Mouse (Mus musculus): ENCODE measurements around the gene Ccdc149. TPM values are rescaled to one million over a fixed set of nuclear protein-coding genes. Genes with fewer than 3 reads are reported as not detected.
A peak's percentile ranks its signal among the peaks of the same experiment; 100 is the strongest.

The Ccdc149 gene
- total and polyA plus RNA-seq, 3 experiments, result not detected

- Histone ChIP-seq H3K4me1 (ENCODE audit: control insufficient read depth in 1 of 2, insufficient read depth in 2 of 2) (peaks cover 0 to 4% of the 10 kb centered on the region in 2 experiments; a peak in 2 of 4 replicates), H3K27me3 (replicated peaks) (no peaks in the 10 kb centered on the region), H3K4me3 (replicated peaks in 1 of 3; ENCODE audit: low read depth in 2 of 3, low read length in 2 of 3, poor library complexity in 1 of 3) (no peak overlapping the region), H3K27ac (ENCODE audit: insufficient read depth, low read depth) (no peak overlapping the region), H3K9me3 (replicated peaks; ENCODE audit: low read length) (no peaks in the 10 kb centered on the region), H3K79me2 (replicated peaks; ENCODE audit: control insufficient read depth, extremely low read depth, insufficient read depth, poor library complexity, severe bottlenecking) (no peaks in the 10 kb centered on the region), H3K4me2 (ENCODE audit: insufficient read depth, low read depth, poor library complexity, severe bottlenecking) (no peak overlapping the region), H3K36me3 (replicated peaks in 1 of 2; ENCODE audit: control insufficient read depth in 1 of 2, insufficient read depth in 1 of 2, low read length in 1 of 2) (no peaks in the 10 kb centered on the region), H3K9ac (ENCODE audit: insufficient read depth, low read depth) (no peak overlapping the region)
- in situ Hi-C loops (cut with MboI; ENCODE audit: low pct_ligation_motif_present, low pct_unique_long_range_greater_than_20kb, low sequenced_read_pairs) (no loop called here), dilution Hi-C loops (cut with MboI; ENCODE audit: extremely low pct_ligation_motif_present, extremely low pct_unique_long_range_greater_than_20kb, low sequenced_read_pairs) (no loop called here)
- TF ChIP-seq MYC (IDR thresholded peaks at IDR 0.05; ENCODE audit: low read depth, low read length) (no peak), USF1 (IDR thresholded peaks at IDR 0.05; ENCODE audit: low read depth, low read length) (no peak), ZC3H11A (IDR thresholded peaks at IDR 0.05; ENCODE audit: low read depth, low read length) (no peak), ZKSCAN1 (IDR thresholded peaks at IDR 0.05; ENCODE audit: borderline replicate concordance, low read depth, low read length) (no peak), IRF4 (IDR thresholded peaks at IDR 0.05; ENCODE audit: low read depth, low read length) (no peak), ZMIZ1 (IDR thresholded peaks at IDR 0.05; ENCODE audit: low read depth, low read length) (no peak), SIN3A (IDR thresholded peaks at IDR 0.05; ENCODE audit: low read length) (no peak), MAZ (IDR thresholded peaks at IDR 0.05; ENCODE audit: low read depth, low read length) (no peak), BHLHE40 (IDR thresholded peaks at IDR 0.05; ENCODE audit: low read depth, low read length) (no peak), E2F4 (IDR thresholded peaks at IDR 0.05; ENCODE audit: insufficient replicate concordance, low read depth, low read length) (no peak), JUN (IDR thresholded peaks at IDR 0.05; ENCODE audit: insufficient read depth, low read depth, low read length) (no peak), MXI1 (IDR thresholded peaks at IDR 0.05; ENCODE audit: low read depth, low read length) (no peak), UBTF (IDR thresholded peaks at IDR 0.05; ENCODE audit: low read depth, low read length) (no peak), KAT2A (IDR thresholded peaks at IDR 0.05; ENCODE audit: insufficient replicate concordance, low read length) (no peak), CHD2 (IDR thresholded peaks at IDR 0.05; ENCODE audit: low read length) (no peak), NELFE (IDR thresholded peaks at IDR 0.05; ENCODE audit: low read depth, low read length) (no peak), POLR2AphosphoS2 (IDR thresholded peaks at IDR 0.05; ENCODE audit: low read depth, low read length) (no peak), GABPA (IDR thresholded peaks at IDR 0.05; ENCODE audit: insufficient replicate concordance, low read depth, low read length) (no peak), NRF1 (IDR thresholded peaks at IDR 0.05; ENCODE audit: low read depth, low read length) (no peak)
- DNase-seq (ENCODE audit: extremely low read depth), result no peak
These were observed 20.2 kb upstream of the Ccdc149 start for GRCm38 (mm10) chr5:52491496-52491895.

GRCm38 (mm10) chr5:52487559-52488430, 16.5 kb upstream of the Ccdc149 start:
- Histone ChIP-seq H3K9me3 (replicated peaks; ENCODE audit: low read length) (no peaks in the 10 kb centered on the region), H3K4me2 (ENCODE audit: insufficient read depth, low read depth, poor library complexity, severe bottlenecking) (no peak overlapping the region), H3K9ac (ENCODE audit: insufficient read depth, low read depth) (no peak overlapping the region), H3K27ac (ENCODE audit: insufficient read depth, low read depth) (no peak overlapping the region), H3K79me2 (replicated peaks; ENCODE audit: control insufficient read depth, extremely low read depth, insufficient read depth, poor library complexity, severe bottlenecking) (no peaks in the 10 kb centered on the region), H3K4me3 (replicated peaks in 1 of 3; ENCODE audit: low read depth in 2 of 3, low read length in 2 of 3, poor library complexity in 1 of 3) (no peak overlapping the region), H3K27me3 (replicated peaks) (no peaks in the 10 kb centered on the region), H3K4me1 (ENCODE audit: control insufficient read depth in 1 of 2, insufficient read depth in 2 of 2) (peaks cover 0 to 4% of the 10 kb centered on the region in 2 experiments; a peak in 2 of 4 replicates), H3K36me3 (replicated peaks in 1 of 2; ENCODE audit: control insufficient read depth in 1 of 2, insufficient read depth in 1 of 2, low read length in 1 of 2) (no peaks in the 10 kb centered on the region)
- dilution Hi-C loops (cut with MboI; ENCODE audit: extremely low pct_ligation_motif_present, extremely low pct_unique_long_range_greater_than_20kb, low sequenced_read_pairs) (no loop called here), in situ Hi-C loops (cut with MboI; ENCODE audit: low pct_ligation_motif_present, low pct_unique_long_range_greater_than_20kb, low sequenced_read_pairs) (no loop called here)
- no peak for DNase-seq (ENCODE audit: extremely low read depth)
- TF ChIP-seq MAFK (IDR thresholded peaks at IDR 0.05; ENCODE audit: insufficient replicate concordance, low read length) (peak; percentile 57; the same call in 1 of the 2 replicates), GABPA (IDR thresholded peaks at IDR 0.05; ENCODE audit: insufficient replicate concordance, low read depth, low read length) (no peak), POLR2AphosphoS2 (IDR thresholded peaks at IDR 0.05; ENCODE audit: low read depth, low read length) (no peak), UBTF (IDR thresholded peaks at IDR 0.05; ENCODE audit: low read depth, low read length) (no peak), POLR2A (IDR thresholded peaks at IDR 0.05; ENCODE audit: low read depth, low read length) (no peak), USF2 (conservative IDR thresholded peaks at IDR 0.05; ENCODE audit: low read depth, low read length) (no peak), ETS1 (conservative IDR thresholded peaks at IDR 0.05; ENCODE audit: low read depth, low read length) (no peak)
